Mouse (Mus musculus) embryo, embryonic 11.5 days (tissue): ENCODE measurements at regions not wholly inside any gene's neighbourhood (a gene's known extent, or its start where the extent isn't known, plus 50 kb on each side); places are given as distances from the start of the nearest gene placed in this dataset.

Experiments used
- DNase-seq: peaks from one replicate; pipeline ENCODE4 v3.0.0-alpha.2; 2012; ENCODE audit warnings: low read depth, low spot score

- DNase-seq: no peak
Measured at GRCm38 (mm10) chr3:17795271-17796260, 152.6 kb upstream of the Cypt12 start.

- no peak for DNase-seq
Measured at GRCm38 (mm10) chr3:17796766-17797165, 151.4 kb upstream of the Cypt12 start.

GRCm38 (mm10) chr3:17798399-17798798, 149.8 kb upstream of the Cypt12 start:
- no peak for DNase-seq

GRCm38 (mm10) chr3:17799120-17799519, 149.1 kb upstream of the Cypt12 start:
- DNase-seq: no peak

- DNase-seq: no peak
Measured at GRCm38 (mm10) chr3:17800810-17801209, 147.4 kb upstream of the Cypt12 start.

GRCm38 (mm10) chr3:17801479-17801878, 146.7 kb upstream of the Cypt12 start:
- DNase-seq: no peak

GRCm38 (mm10) chr3:17805185-17805584, 143.0 kb upstream of the Cypt12 start:
- no peak for DNase-seq

GRCm38 (mm10) chr3:17811290-17811689, 136.9 kb upstream of the Cypt12 start:
- no peak for DNase-seq

GRCm38 (mm10) chr3:17824201-17824600, 124.0 kb upstream of the Cypt12 start:
- DNase-seq: no peak

GRCm38 (mm10) chr3:17824662-17825061, 123.5 kb upstream of the Cypt12 start:
- DNase-seq: peak; percentile 17

- no peak for DNase-seq
Measured at GRCm38 (mm10) chr3:17825254-17825890, 122.8 kb upstream of the Cypt12 start.

- DNase-seq: peak; percentile 36
Measured at GRCm38 (mm10) chr3:17834706-17835105, 113.5 kb upstream of the Cypt12 start.

- DNase-seq: no peak
Measured at GRCm38 (mm10) chr3:17847609-17848008, 100.6 kb upstream of the Cypt12 start.

- DNase-seq: peak; percentile 24
Measured at GRCm38 (mm10) chr3:17848181-17848580, 100.0 kb upstream of the Cypt12 start.

- DNase-seq: no peak
Measured at GRCm38 (mm10) chr3:17862367-17862766, 85.8 kb upstream of the Cypt12 start.

GRCm38 (mm10) chr3:17865112-17865511, 83.1 kb upstream of the Cypt12 start:
- DNase-seq: no peak

GRCm38 (mm10) chr3:17870895-17871482, 77.2 kb upstream of the Cypt12 start:
- DNase-seq: no peak

- no peak for DNase-seq
Measured at GRCm38 (mm10) chr3:17895869-17896268, 52.3 kb upstream of the Cypt12 start.

- no peak for DNase-seq
Measured at GRCm38 (mm10) chr3:17896756-17897155, 51.5 kb upstream of the Cypt12 start.
